Mouse (Mus musculus): Measurements from ENCODE around the gene Rad1. TPM values are rescaled to one million over a fixed set of nuclear protein-coding genes. Genes with fewer than 3 reads are reported as not detected.
"Not testable (repeated sequence)": the region's sequence is repeated elsewhere in the genome, so short reads cannot be mapped to it uniquely, and the experiment has no call there.

The Rad1 gene
- total and polyA plus RNA-seq, 3 experiments, result 13.8 to 40.1 (median 39.4) TPM

GRCm38 (mm10) chr15:10500035-10500434 lies 14.2 kb downstream of the Rad1 start:
- no peaks in the 10 kb centered on the region for H3K9me3 ChIP-seq (replicated peaks)
- TF ChIP-seq GATA2 (IDR thresholded peaks at IDR 0.05; ENCODE audit: borderline replicate concordance, low read depth, low read length) (no peak), POLR2AphosphoS5 (IDR thresholded peaks at IDR 0.05; ENCODE audit: insufficient replicate concordance, low read depth, low read length) (no peak), CTCF (IDR thresholded peaks at IDR 0.05; ENCODE audit: low read depth, low read length) (no peak), TAL1 (conservative IDR thresholded peaks at IDR 0.05; ENCODE audit: low read depth, low read length) (no peak), GATA1 (IDR thresholded peaks at IDR 0.05; ENCODE audit: borderline replicate concordance, low read length) (no peak)
- H3K27me3 ChIP-seq (ENCODE audit: insufficient read depth, low read length), result no peaks in the 10 kb centered on the region
- ATAC-seq (ENCODE audit: extremely low read depth, insufficient number of reproducible peaks, low FRiP score, poor library complexity, severe bottlenecking) (no peak), DNase-seq (ENCODE audit: low spot score) (no peak)
- H3K4me3 ChIP-seq (ENCODE audit: low read depth, low read length), result no peak overlapping the region
- H3K4me1 ChIP-seq (ENCODE audit: insufficient read depth, low read depth, low read length), result peaks cover 8% of the 10 kb centered on the region
- H3K36me3 ChIP-seq (replicated peaks), result peaks cover 13% of the 10 kb centered on the region

- no peak for DNase-seq (ENCODE audit: low spot score)
- H3K9me3 ChIP-seq (replicated peaks), result no peaks in the 10 kb centered on the region
- ATAC-seq (ENCODE audit: extremely low read depth, insufficient number of reproducible peaks, low FRiP score, poor library complexity, severe bottlenecking), result no peak
- no peak overlapping the region for H3K4me3 ChIP-seq (ENCODE audit: low read depth, low read length)
- peaks cover 8% of the 10 kb centered on the region for H3K36me3 ChIP-seq (replicated peaks)
- TF ChIP-seq GATA1 (IDR thresholded peaks at IDR 0.05; ENCODE audit: borderline replicate concordance, low read length) (no peak), CTCF (IDR thresholded peaks at IDR 0.05; ENCODE audit: low read depth, low read length) (no peak), TAL1 (conservative IDR thresholded peaks at IDR 0.05; ENCODE audit: low read depth, low read length) (no peak), POLR2AphosphoS5 (IDR thresholded peaks at IDR 0.05; ENCODE audit: insufficient replicate concordance, low read depth, low read length) (no peak), GATA2 (IDR thresholded peaks at IDR 0.05; ENCODE audit: borderline replicate concordance, low read depth, low read length) (no peak)
- H3K4me1 ChIP-seq (ENCODE audit: insufficient read depth, low read depth, low read length), result peaks cover 8% of the 10 kb centered on the region
- peaks cover 3% of the 10 kb centered on the region for H3K27me3 ChIP-seq (ENCODE audit: insufficient read depth, low read length)
These were observed 15.3 kb downstream of the Rad1 start for GRCm38 (mm10) chr15:10500838-10501719.

GRCm38 (mm10) chr15:10506099-10506498 lies 20.3 kb downstream of the Rad1 start:
- Histone ChIP-seq H3K4me3 (ENCODE audit: low read depth, low read length) (no peak overlapping the region), H3K27me3 (ENCODE audit: insufficient read depth, low read length) (peaks cover 14% of the 10 kb centered on the region), H3K36me3 (replicated peaks) (no peaks in the 10 kb centered on the region), H3K4me1 (ENCODE audit: insufficient read depth, low read depth, low read length) (no peaks in the 10 kb centered on the region), H3K9me3 (replicated peaks) (no peaks in the 10 kb centered on the region)
- ATAC-seq (ENCODE audit: extremely low read depth, insufficient number of reproducible peaks, low FRiP score, poor library complexity, severe bottlenecking), result no peak
- DNase-seq (ENCODE audit: low spot score), result no peak
- TF ChIP-seq GATA1 (IDR thresholded peaks at IDR 0.05; ENCODE audit: borderline replicate concordance, low read length), result no peak
- no peak for TF ChIP-seq CTCF (IDR thresholded peaks at IDR 0.05; ENCODE audit: low read depth, low read length)
- no peak for TF ChIP-seq POLR2AphosphoS5 (IDR thresholded peaks at IDR 0.05; ENCODE audit: insufficient replicate concordance, low read depth, low read length)
- TF ChIP-seq TAL1 (conservative IDR thresholded peaks at IDR 0.05; ENCODE audit: low read depth, low read length), result no peak
- no peak for TF ChIP-seq GATA2 (IDR thresholded peaks at IDR 0.05; ENCODE audit: borderline replicate concordance, low read depth, low read length)

- no peak overlapping the region for H3K4me3 ChIP-seq (ENCODE audit: low read depth, low read length)
- H3K36me3 ChIP-seq (replicated peaks), result no peaks in the 10 kb centered on the region
- 0 out of 2 replicates have a peak, but pooled peaks cover 4% of the 10 kb centered on the region for H3K27me3 ChIP-seq (ENCODE audit: insufficient read depth, low read length)
- ATAC-seq (ENCODE audit: extremely low read depth, insufficient number of reproducible peaks, low FRiP score, poor library complexity, severe bottlenecking), result no peak
- TF ChIP-seq CTCF (IDR thresholded peaks at IDR 0.05; ENCODE audit: low read depth, low read length) (no peak), GATA1 (IDR thresholded peaks at IDR 0.05; ENCODE audit: borderline replicate concordance, low read length) (no peak), TAL1 (conservative IDR thresholded peaks at IDR 0.05; ENCODE audit: low read depth, low read length) (no peak), POLR2AphosphoS5 (IDR thresholded peaks at IDR 0.05; ENCODE audit: insufficient replicate concordance, low read depth, low read length) (no peak), GATA2 (IDR thresholded peaks at IDR 0.05; ENCODE audit: borderline replicate concordance, low read depth, low read length) (no peak)
- no peak for DNase-seq (ENCODE audit: low spot score)
- no peaks in the 10 kb centered on the region for H3K9me3 ChIP-seq (replicated peaks)
- H3K4me1 ChIP-seq (ENCODE audit: insufficient read depth, low read depth, low read length), result no peaks in the 10 kb centered on the region
These were observed 29.3 kb downstream of the Rad1 start for GRCm38 (mm10) chr15:10515166-10515565.

- DNase-seq (ENCODE audit: low spot score) (no peak), ATAC-seq (ENCODE audit: extremely low read depth, insufficient number of reproducible peaks, low FRiP score, poor library complexity, severe bottlenecking) (no peak)
- TF ChIP-seq GATA1 (IDR thresholded peaks at IDR 0.05; ENCODE audit: borderline replicate concordance, low read length) (no peak), POLR2AphosphoS5 (IDR thresholded peaks at IDR 0.05; ENCODE audit: insufficient replicate concordance, low read depth, low read length) (no peak), TAL1 (conservative IDR thresholded peaks at IDR 0.05; ENCODE audit: low read depth, low read length) (no peak), GATA2 (IDR thresholded peaks at IDR 0.05; ENCODE audit: borderline replicate concordance, low read depth, low read length) (no peak), CTCF (IDR thresholded peaks at IDR 0.05; ENCODE audit: low read depth, low read length) (no peak)
- peaks cover 9% of the 10 kb centered on the region for H3K27me3 ChIP-seq (ENCODE audit: insufficient read depth, low read length)
- H3K9me3 ChIP-seq (replicated peaks), result no peaks in the 10 kb centered on the region
- H3K36me3 ChIP-seq (replicated peaks), result no peaks in the 10 kb centered on the region
- H3K4me1 ChIP-seq (ENCODE audit: insufficient read depth, low read depth, low read length), result no peaks in the 10 kb centered on the region
- H3K4me3 ChIP-seq (ENCODE audit: low read depth, low read length), result no peak overlapping the region
These were observed 40.1 kb downstream of the Rad1 start for GRCm38 (mm10) chr15:10525896-10526295.

GRCm38 (mm10) chr15:10531352-10531751 lies 45.5 kb downstream of the Rad1 start:
- no peaks in the 10 kb centered on the region for H3K9me3 ChIP-seq (replicated peaks)
- DNase-seq (ENCODE audit: low spot score) (no peak), ATAC-seq (ENCODE audit: extremely low read depth, insufficient number of reproducible peaks, low FRiP score, poor library complexity, severe bottlenecking) (no peak)
- no peaks in the 10 kb centered on the region for H3K36me3 ChIP-seq (replicated peaks)
- peaks cover 8% of the 10 kb centered on the region for H3K27me3 ChIP-seq (ENCODE audit: insufficient read depth, low read length)
- H3K4me1 ChIP-seq (ENCODE audit: insufficient read depth, low read depth, low read length), result no peaks in the 10 kb centered on the region
- H3K4me3 ChIP-seq (ENCODE audit: low read depth, low read length), result no peak overlapping the region
- TF ChIP-seq POLR2AphosphoS5 (IDR thresholded peaks at IDR 0.05; ENCODE audit: insufficient replicate concordance, low read depth, low read length) (no peak), CTCF (IDR thresholded peaks at IDR 0.05; ENCODE audit: low read depth, low read length) (no peak), GATA1 (IDR thresholded peaks at IDR 0.05; ENCODE audit: borderline replicate concordance, low read length) (no peak), GATA2 (IDR thresholded peaks at IDR 0.05; ENCODE audit: borderline replicate concordance, low read depth, low read length) (no peak), TAL1 (conservative IDR thresholded peaks at IDR 0.05; ENCODE audit: low read depth, low read length) (no peak)

- not testable (repeated sequence) for H3K9me3 ChIP-seq (replicated peaks); ATAC-seq (ENCODE audit: extremely low read depth, insufficient number of reproducible peaks, low FRiP score, poor library complexity, severe bottlenecking); H3K27me3 ChIP-seq (ENCODE audit: insufficient read depth, low read length); H3K4me1 ChIP-seq (ENCODE audit: insufficient read depth, low read depth, low read length); H3K36me3 ChIP-seq (replicated peaks); H3K4me3 ChIP-seq (ENCODE audit: low read depth, low read length); DNase-seq (ENCODE audit: low spot score)
These were observed 47.5 kb downstream of the Rad1 start for GRCm38 (mm10) chr15:10533361-10533760.

All from G1E (cell line).